Mouse (Mus musculus) common myeloid progenitor, adult 5-6 weeks (primary cell): ENCODE measurements at regions not wholly inside any gene's neighbourhood (a gene's known extent, or its start where the extent isn't known, plus 50 kb on each side); places are given as distances from the start of the nearest gene placed in this dataset.

ENCODE experiments used
- ATAC-seq: replicated peaks from 2 replicates; pipeline ENCODE4 v1.8.0; 2016; ENCODE audit warnings: low read depth, mild to moderate bottlenecking, moderate TSS enrichment, inconsistent platforms; ENCODE audit not compliant: poor library complexity, severe bottlenecking

DNA sequence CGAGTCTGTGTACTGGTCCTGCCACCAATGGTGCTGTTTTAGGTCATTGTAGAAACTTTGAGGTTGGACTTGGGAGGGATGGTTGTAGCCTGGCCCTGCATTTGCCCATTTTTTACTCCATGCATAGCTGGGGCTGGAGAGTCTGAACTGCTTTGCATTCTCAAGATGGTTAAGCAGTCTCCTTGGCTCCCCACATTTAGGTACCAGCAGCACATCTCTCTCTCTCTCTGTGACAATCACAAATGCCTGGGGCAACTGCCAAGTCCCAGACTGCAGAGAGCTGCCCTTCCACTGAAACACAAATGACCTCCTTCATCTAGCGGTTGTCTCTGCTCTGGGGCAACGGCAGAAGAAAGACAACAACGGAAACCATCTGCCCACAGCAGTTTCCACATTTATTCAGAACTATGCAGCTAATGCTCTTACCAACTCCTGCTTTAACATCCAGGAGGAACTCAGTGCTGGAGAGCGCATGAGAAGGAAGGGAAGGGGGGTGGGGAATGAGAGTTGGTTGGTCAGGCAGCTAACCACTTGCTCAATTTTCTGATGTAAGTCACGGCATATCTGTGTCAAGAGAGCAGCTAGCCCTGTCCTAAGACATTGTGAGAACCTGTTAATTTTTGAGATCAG lies 269.9 kb downstream of the Rnf144a start:
- ATAC-seq: peak; percentile 45; the same call in 1 of the 2 replicates

DNA sequence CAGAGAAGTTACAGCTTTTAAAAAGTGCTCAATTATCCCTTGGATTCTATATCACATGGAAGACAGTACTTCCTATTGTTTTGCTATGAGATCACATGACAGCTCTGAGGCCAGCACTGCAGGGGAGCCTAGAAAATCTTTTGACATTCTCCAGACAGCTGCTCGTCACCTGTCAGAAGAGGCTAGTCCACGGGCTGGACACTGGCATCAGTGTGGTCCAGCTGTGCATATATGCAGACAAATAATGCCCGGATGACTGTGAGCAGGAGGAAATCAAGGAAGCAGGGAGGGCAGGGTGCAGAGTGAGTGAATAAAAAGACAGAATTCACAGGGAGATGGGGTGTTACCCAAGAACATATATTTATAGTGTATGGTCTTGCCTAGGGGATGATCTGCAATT lies 270.4 kb downstream of the Rnf144a start:
- no peak for ATAC-seq

DNA sequence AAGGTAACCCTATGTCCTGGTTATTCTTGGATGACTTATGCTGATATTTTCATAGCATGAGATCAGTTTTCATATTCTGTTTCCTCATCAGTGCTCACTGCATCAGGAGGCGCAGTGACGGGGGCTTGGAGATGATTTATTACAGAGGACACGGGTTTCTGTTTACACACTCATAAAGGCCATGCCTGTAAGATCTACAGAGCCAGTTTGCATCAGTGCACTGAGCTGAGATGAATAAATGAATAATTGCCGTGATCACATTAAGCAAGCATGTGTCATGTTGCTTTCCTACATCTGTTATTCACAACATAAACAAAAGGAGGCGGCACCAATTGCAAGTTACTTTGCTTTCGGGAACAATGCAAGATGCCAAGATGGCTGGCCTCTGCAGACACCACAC lies 271.6 kb downstream of the Rnf144a start:
- ATAC-seq: no peak

DNA sequence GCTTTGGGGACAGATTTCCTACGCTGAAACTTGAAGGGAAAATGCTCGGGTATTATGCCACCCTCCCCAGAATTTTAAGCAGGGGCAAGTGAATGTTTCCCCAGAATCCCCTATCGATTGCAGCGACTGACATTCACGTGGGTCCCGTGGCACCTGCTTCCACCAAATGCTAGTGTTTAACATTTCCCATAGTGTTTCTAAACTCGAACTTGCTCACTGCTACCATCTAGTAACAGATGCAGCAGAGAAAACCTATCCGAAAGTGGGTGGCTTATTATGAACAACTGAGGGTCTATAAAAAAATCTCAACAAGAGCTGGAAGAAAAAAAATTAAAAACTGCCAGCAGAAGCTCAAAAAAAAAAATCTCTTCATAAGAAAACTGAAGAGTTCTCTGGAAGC lies 284.2 kb downstream of the Rnf144a start:
- no peak for ATAC-seq

DNA sequence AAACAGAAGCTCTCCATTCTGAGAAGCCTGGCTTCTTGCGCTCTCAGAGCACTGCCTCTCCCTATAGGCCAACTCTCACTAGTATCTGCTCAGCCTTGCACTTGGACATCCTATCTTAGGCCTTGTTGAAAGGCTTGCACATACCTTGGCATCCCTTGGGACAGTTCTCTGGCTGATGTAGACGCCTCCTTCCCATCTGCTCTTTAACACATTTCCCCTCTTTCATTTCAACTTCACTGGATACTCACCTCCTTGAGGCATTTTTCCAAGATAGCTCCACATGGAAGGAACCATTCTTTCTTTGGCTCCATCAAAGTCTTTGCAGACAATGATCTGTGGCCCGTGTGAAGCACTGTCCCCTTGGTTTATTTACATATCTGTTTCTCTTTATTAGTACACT lies 285.0 kb downstream of the Rnf144a start:
- ATAC-seq: no peak

DNA sequence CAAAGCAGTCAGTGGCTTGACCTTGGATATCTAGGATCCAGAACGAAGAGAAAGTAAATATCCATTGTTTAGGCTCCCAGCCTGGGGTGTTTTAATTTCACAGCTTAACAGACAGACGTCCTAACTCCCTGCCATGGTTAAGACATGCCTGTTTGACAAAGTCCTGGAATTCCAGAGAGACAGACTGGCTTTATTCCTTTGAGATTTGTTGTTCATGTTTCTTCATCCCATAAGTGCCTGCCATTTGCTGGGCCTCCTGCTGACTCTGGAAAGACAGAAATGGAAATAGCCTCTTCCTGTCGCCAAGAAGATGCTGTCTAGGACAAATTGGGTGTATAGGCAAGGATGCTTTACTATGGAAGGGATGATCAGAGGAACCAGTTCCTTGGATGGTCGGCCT lies 285.5 kb downstream of the Rnf144a start:
- ATAC-seq: no peak

DNA sequence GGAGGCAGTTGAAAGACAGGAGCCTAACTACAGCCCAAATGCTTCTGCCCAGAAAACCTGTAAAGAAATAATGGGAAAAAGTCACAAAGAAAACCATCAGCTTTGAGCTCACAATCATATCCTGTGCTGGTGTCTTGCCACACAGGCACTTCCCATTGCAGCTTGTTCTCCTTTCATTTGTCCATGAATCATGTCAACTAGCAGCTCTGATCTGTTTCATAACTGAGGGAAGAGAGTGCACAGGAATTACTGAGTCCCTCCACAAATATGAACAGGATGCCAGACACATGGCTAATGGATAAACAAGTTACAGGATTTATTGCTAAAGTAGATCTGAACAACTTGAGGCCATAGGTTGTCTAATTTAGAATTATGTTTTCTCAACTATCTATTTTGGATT lies 286.2 kb downstream of the Rnf144a start:
- ATAC-seq: no peak

DNA sequence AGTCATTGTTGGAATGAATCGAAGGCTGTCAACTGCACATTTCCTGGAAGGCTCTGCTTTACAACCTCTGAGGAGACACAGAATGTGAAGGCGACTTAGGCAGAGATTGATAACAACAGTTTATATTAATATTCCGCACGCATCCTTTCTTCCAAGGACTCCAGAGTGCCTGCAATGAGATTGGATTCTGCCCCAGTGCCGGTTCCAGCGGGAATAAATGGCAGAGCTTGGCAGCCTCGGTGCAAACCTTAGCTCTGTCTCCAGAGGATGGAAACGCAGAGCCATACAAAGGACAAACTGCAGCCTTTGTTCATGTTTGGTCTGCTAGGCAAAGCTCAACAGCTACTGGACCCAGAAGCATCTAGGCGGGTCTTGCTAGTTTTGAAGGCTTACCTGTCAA lies 288.8 kb downstream of the Rnf144a start:
- ATAC-seq: no peak

DNA sequence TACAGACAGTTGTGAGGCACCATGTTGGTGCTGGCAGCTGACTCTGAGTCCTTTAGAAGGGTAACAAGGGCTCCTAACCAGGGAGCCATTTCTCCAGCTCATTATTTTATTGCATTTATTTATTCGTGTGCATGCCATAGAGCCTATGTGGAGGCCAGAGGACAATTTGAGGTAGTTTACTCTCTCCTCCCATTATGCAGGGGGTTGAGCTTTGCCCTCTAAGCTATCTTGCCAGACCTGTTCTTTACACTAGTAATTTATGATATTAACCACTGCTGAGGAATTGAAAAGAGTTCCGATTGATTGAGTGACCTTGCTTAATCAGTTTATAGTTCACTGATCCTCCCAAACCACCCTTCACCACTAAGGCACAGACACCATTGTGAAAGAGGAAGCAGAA lies 290.8 kb downstream of the Rnf144a start:
- ATAC-seq: no peak

DNA sequence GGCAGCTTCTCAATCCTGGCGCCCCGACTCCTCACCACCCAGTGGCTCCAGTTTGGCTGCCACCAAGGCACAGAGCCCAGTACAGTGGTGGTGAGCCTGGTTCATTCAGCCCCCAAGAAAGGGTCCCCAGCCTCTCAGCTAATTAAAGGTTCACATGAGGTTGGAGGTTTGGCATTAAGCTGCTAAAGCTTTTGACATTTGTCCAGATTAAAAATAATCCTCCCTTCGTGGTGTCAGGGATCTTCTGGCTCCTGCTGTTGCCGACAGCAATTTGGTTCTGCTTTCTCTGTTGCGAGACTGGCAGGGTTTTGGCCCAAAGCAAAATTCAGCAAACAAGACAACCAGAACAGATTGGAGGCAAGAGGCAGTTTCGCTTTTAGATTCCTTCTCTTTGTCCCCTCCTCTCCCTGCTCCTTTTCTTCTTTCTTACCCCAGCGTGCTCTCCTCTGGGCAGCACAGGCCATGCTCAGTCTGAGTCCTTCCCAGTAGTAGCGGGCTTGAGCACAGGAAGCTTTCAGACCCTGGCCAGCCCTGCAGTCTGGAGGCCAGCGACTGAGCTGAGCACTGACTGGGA lies 299.6 kb downstream of the Rnf144a start:
- ATAC-seq: 0 out of 2 replicates have a peak, but pooled peaks have one; percentile 22

DNA sequence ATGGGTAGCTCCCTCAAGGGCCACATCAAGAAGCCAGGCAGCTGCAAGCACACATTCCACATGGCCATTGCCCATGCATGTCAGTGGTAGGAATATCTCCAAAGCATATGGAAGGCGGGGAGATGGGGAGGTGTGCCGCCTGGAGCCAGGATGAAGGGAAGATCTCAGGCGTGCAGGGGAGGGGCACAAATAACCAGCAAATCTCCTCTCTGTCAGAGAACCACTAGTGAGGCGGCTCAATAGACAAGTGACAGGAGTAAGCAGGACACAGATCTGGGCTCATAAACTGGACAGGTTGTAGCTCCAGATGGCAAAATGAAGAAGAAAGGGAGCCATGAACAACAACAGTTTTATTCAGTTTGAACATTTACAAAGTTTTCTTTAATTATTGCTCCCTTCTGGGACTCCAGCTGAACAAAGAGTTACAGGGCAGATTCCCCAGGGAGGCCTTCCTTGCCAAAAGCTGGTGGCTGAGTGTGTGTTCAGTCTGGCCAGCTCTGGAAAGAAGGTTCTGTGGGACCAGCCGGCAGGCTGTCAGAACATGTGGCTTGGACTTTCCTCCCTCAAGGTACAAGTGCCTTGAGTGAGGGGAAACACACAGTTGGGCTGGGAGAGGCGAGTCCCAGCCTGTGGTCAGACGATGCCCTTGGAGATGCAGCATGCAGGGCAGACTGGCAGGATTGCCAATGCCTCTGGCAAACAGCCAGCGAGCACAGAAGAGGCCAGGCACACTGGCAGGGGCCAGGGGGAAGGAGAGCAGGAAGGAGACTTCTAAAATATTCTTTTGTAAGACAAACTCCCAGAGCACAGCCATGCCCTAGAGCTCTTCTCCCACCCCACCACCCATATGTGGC lies 302.7 kb downstream of the Rnf144a start:
- ATAC-seq: peak; percentile 25; the same call in 1 of the 2 replicates

DNA sequence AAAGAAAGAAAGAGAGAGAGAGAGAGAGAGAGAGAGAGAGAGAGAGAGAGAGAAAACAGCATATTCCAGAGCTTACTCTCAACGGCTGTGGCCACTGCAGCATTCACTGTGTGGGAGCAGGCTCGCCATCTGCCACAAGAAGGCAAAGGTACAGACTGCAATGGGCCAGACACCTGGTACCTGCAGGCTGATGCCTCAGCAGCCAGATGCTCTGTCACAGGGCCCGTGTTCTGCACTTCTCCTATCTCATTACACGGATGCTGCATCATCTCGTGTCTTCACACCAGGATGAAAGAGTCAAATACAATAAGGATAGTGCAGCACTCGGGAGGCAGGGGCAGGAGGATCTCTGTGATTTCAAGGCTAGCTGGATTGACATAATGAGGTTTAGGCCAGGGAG lies 305.2 kb downstream of the Rnf144a start:
- no peak for ATAC-seq

DNA sequence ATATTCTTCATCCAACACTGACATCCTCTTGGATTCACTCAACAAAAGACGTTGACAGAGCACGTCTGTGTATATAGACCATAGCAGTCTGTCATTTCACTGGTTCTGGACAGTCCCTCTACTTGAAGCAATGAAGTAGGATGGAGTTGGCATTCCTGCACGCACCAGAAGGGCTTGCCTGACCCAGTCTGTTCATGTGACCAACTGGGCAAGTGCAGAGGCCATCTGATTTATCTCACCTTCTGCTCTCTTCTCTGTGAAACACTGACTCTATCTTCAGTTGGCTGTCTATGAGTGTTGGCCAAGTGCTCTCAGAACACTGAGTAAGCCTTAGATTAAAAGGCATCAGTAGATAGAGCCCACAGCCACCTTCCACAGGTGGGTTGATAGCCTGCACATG lies 310.7 kb downstream of the Rnf144a start:
- no peak for ATAC-seq

DNA sequence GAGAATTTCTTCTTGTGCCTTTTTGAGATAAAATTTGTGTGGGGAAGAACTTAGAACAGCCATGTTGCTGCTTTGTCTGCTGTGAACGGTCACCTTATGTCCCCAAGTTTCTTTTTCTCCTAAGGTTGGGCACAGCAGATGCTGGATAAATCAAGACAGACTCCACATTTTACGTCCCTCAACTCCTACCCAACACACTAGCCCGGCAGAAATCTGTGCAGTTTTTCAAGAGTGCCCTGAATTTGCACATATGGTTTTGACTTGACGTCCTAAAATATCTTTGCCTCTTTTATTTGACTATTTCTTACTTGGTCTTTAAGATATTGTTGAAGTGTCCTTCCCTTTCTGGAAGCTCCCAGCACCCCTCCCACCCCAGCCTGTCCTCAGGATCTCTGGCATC lies 312.7 kb downstream of the Rnf144a start:
- ATAC-seq: no peak

DNA sequence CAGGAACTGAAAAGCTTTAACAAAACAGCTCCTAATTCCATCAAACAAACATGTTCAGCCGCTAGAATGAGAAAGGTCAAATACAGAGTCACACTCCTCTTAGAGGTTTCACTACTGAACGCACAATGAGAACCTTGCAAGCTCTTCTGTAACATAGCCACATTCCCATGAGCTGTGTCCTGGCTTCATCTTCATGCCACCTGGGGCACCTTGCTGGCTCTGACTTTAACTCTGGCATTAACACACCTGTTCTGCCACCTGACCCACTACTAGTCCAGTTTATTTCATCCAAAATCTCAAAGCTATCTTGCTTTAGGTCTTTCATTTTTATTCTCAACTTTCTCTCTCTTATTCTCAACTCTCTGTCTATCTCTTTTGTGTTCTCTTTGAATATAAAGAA lies 314.9 kb downstream of the Rnf144a start:
- ATAC-seq: no peak

DNA sequence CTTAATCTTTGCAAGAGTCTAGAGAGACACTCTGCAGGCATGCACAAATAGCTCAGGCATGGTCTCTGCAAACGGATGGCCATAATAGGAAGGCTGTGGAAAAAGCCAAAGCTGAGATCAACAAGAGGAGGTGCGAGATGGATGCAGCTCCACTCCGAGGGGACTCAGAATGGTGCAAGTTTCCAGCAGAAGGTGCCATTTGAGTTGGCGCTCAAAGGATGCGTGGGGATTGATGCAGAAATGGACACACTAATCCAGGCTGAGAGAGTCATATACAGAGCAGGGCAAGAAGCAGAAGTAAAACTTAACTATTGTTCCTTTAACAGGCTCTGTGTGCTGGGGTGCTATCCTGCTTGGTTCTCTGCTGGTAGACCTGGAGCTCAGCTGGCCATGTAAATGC lies 315.9 kb downstream of the Rnf144a start:
- no peak for ATAC-seq

DNA sequence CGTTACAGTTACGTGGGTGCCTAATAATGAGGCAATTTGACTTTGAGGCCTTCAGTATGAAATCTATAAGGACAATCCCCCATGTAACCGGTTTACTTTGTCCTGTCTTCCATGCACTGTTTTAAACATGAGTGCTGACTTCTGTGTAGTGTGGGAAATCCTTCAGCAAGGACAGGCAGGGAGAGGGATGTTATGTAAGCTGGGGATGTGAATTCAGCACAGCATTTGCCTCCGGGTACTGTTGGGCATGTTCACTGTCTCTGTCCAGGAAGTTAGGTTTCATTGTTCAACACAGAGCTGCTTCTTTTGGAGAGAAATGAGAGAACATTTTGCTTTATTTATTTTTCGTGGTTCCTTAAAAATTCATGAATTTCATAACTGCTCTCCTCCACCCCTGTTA lies 322.7 kb downstream of the Rnf144a start:
- no peak for ATAC-seq

DNA sequence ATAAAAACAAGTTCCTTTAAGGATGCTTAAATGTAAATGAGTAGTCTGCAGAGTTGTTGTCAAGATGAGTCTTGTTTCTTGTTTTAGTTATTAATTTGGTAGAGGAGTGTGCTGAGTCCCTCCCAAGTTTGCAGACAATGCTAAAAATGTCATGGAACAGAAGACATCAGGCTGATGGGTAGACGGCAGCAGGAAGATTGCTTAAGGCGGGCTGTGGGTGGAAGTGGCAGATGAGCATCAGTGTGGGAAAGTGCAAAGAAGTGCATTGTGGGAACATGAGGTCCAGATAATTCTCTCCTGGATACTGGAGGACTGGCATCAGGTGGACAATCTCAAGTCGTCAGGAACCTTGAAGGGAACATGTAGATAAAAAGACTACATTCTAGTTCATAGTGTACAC lies 323.2 kb downstream of the Rnf144a start:
- no peak for ATAC-seq

DNA sequence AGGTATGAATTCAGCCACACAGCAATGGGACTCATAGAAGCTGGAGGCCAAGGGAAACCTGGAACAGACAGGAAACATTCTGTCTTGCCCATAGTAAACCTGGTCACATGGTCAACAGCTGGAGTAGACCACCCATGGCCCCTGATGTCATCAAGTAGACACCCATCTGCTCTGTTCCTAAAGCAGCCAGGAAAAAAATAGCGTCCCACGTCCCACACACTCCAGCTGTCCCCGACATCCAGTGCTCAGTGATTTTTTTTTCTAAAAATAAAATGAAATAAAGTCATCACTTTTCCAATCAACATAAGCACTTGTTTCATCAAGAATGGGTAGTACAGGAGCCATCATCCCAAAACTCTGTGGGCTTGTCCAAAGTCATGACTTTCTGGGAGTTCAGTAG lies 326.7 kb downstream of the Rnf144a start:
- no peak for ATAC-seq

DNA sequence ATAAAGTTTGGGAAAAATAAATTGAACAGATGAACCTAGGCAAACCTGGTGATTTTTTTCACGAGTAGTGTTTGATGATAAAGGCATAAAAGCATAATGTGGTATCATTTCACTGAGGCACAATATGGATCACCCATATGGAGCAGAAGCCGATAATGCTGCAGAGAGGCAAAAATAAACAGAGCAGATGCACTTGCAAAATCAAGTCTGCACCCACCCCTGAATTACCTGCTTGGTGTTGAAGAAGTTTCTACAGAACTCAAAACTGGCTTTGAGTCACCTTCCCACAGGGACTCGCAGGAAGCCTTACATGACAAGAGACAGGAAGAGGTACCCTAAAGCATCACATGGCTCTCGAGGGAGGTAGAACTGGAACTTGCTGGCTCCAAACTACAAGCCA lies 328.1 kb downstream of the Rnf144a start:
- no peak for ATAC-seq

DNA sequence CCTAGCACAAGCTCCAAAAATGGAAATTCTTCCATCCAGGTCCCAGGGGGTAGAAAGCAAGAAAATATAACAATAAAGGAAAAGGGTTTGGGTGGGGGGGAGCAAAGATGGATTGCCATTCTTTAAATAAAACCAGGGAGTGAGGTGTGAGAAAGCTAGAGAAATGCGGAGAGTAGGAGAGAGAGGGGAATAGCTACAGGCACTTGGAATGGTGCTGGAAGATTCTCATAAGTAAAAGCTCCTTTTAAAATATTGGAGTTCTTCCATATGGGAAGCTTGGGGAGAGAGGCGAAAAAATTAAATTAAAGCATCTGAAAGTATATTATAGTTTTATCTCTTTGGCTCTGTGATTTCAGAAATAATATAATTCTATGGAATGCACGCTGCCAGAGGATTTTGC lies 328.6 kb downstream of the Rnf144a start:
- ATAC-seq: no peak
